In the genomic region with DNA sequence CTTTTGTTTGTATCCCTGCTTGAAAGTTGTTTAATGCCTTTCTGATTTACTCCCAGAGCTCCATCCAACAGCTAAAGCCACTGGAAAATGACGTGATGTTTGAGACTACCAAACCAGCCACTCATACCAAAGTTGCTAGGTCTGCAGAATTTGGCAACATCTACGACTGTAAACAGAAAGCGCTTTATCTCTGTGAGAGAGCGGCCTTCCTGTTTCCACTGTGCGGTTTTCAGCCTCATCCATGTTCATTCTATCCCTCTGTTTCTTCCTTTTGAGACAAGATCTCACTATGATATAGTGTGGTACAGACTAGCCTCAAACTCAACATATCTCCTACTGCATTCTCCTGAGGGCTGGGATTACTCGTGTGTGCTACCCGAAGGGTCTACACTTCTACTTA, we compare ENCODE assay signal across 7 mouse cellular contexts.
"Had no signal": no experiment of that assay in that cellular context is flagged by ENCODE, and none has a peak within 500 bp of the region (broad histone marks: within the 10 kb centered on the region; RNA-seq: fewer than 3 reads in every experiment).

No protein-coding gene starts in this region.

- H3K27ac ChIP-seq: limb, embryonic 15.5 days; liver, embryonic 13.5 days; macrophage; midbrain, embryonic 13.5 days had no signal

- H3K4me3 ChIP-seq: limb, embryonic 15.5 days; liver, embryonic 13.5 days; midbrain, embryonic 13.5 days had no signal

- H3K27me3 ChIP-seq: limb, embryonic 15.5 days; midbrain, embryonic 13.5 days had no signal

- H3K4me1 ChIP-seq: liver, embryonic 13.5 days; midbrain, embryonic 13.5 days had no signal

- H3K36me3 ChIP-seq: limb, embryonic 15.5 days; liver, embryonic 13.5 days; midbrain, embryonic 13.5 days had no signal

- H3K4me2 ChIP-seq: liver, embryonic 13.5 days; midbrain, embryonic 13.5 days had no signal

- DNase-seq: left cerebral cortex, postnatal 4 days; liver, embryonic 13.5 days; liver, postnatal 0 days; thymus, postnatal 36 days had no signal

- H3K9ac ChIP-seq: limb, embryonic 15.5 days; liver, embryonic 13.5 days; liver, postnatal 0 days; midbrain, embryonic 13.5 days had no signal

- ATAC-seq: liver, postnatal 0 days; midbrain, embryonic 13.5 days had no signal

- H3K9me3 ChIP-seq: limb, embryonic 15.5 days; liver, embryonic 13.5 days; midbrain, embryonic 13.5 days had no signal
